Mouse (Mus musculus): ENCODE measurements around the gene Ms4a5.

Ms4a5 gene

GRCm38 (mm10) chr19:11232348-11232747, 51.3 kb downstream of the Ms4a5 start, which contains the start of gene Ms4a12:
Ms4a12 (minus strand) TSS chr19:11232448.
- DNase-seq (ENCODE audit: low read depth, low spot score): no peak

Measured in CD4-positive, CD25-positive, alpha-beta regulatory T cell, adult 2 months (primary cell).